13 mouse cellular contexts compared by ENCODE assay signal in the genomic region with DNA sequence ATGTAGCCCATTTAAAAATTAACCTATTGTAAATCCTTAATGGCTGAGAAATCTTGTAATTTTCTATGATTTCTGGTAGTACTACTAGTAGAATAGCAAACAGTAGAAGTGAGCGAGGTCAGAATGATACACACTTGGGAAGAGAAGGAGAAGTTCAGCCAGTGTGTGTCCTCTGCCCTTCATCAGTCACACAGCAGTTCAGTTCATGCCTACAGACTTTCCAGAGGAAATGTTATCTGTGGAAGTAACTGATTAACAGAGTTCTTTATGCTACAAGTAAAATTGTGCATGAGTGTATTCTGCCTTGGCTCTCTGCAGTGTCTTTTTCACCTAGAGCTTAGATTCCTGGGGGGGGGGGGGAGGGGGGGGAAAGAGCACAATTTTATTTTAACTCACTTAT.
"Had no signal": no experiment of that assay in that cellular context is flagged by ENCODE, and none has a peak within 500 bp of the region (broad histone marks: within the 10 kb centered on the region; RNA-seq: fewer than 3 reads in every experiment).

No protein-coding gene starts in this region.

- H3K4me1 ChIP-seq: midbrain, embryonic 15.5 days; neural tube, embryonic 12.5 days had no signal

- H3K27ac ChIP-seq: liver, embryonic 14.5 days; midbrain, embryonic 13.5 days; midbrain, embryonic 15.5 days; neural tube, embryonic 12.5 days had no signal

- H3K4me2 ChIP-seq: lung, embryonic 14.5 days; midbrain, embryonic 11.5 days; midbrain, embryonic 13.5 days; midbrain, embryonic 15.5 days; neural tube, embryonic 12.5 days had no signal

- DNase-seq: lung, adult 18-20 months; lung, embryonic 14.5 days; lung, postnatal 10 days; lung, postnatal 4 days; right cerebral cortex, postnatal 14 days; thymus, adult 2 months; thymus, postnatal 25 days; thymus, postnatal 4 days had no signal

- ATAC-seq: midbrain, embryonic 13.5 days; midbrain, embryonic 15.5 days had no signal

- H3K4me3 ChIP-seq: midbrain, embryonic 13.5 days; midbrain, embryonic 15.5 days; neural tube, embryonic 12.5 days had no signal

- H3K9me3 ChIP-seq: neural tube, embryonic 12.5 days had no signal

- H3K27me3 ChIP-seq: midbrain, embryonic 13.5 days; midbrain, embryonic 15.5 days; neural tube, embryonic 12.5 days had no signal

- H3K36me3 ChIP-seq: midbrain, embryonic 15.5 days; neural tube, embryonic 12.5 days had no signal

- H3K9ac ChIP-seq: liver, embryonic 14.5 days; lung, embryonic 14.5 days; midbrain, embryonic 13.5 days; midbrain, embryonic 15.5 days; neural tube, embryonic 12.5 days had no signal
